Comparison of ENCODE assay signal across 31 mouse cellular contexts in genomic region chr15:100070021-100070420, GRCm38 (mm10). TPM values are rescaled to one million over a fixed set of nuclear protein-coding genes. Genes with fewer than 3 reads are reported as not detected.
A peak's percentile ranks its signal among the peaks of the same experiment; 100 is the strongest.
DNase-seq lines count a peak whose midpoint lies in the region; ATAC-seq and TF ChIP-seq lines count a peak whose summit lies in the region.
"Had no signal": no experiment of that assay in that cellular context is flagged by ENCODE, and none has a peak within 500 bp of the region (broad histone marks: within the 10 kb centered on the region; RNA-seq: fewer than 3 reads in every experiment).

No protein-coding gene starts in this region.

- peaks cover 16% of the 10 kb centered on the region for H3K4me1 ChIP-seq in lung, postnatal 0 days (ENCODE audit: insufficient read depth, low read depth, low read length)

- no peak for DNase-seq in layer of hippocampus, adult 2 months (ENCODE audit: low spot score in 2 of 2)
- no peak for DNase-seq in layer of hippocampus, adult 11-12 months (ENCODE audit: low spot score)
- no peak for DNase-seq in lung, postnatal 0 days (ENCODE audit: low spot score)
- no peak for DNase-seq in lung, postnatal 10 days
- no peak for DNase-seq in left cerebral cortex, adult 2 months (ENCODE audit: extremely low spot score in 1 of 2, low spot score in 2 of 2)
- DNase-seq: adrenal gland, postnatal 10 days; adrenal gland, postnatal 36 days; B cell, adult 2 months; cerebellum, adult 11 months; cerebellum, adult 2 months; cerebellum, adult 9-11 months; cerebellum, postnatal 25 days; embryo, embryonic 11 days; gastrocnemius, postnatal 25 days; heart, adult 18-20 months; heart, postnatal 10 days; heart, postnatal 36 days had no signal

- ATAC-seq in lung, postnatal 0 days = no peak
- no peak for ATAC-seq in erythroblast, adult 5-6 weeks (replicated peaks; ENCODE audit: low FRiP score, poor library complexity, severe bottlenecking)
- ATAC-seq: forebrain, embryonic 13.5 days; forebrain, embryonic 16.5 days; hindbrain, embryonic 16.5 days; Patski had no signal

- H3K9me3 ChIP-seq in lung, postnatal 0 days (ENCODE audit: low read length) = no peaks in the 10 kb centered on the region
- H3K9me3 ChIP-seq: embryonic facial prominence, embryonic 10.5 days; embryonic facial prominence, embryonic 13.5 days; forebrain, embryonic 10.5 days; forebrain, embryonic 13.5 days; G1E; heart, embryonic 12.5 days; heart, embryonic 15.5 days; hindbrain, embryonic 10.5 days; hindbrain, embryonic 13.5 days had no signal

- WGBS in lung, postnatal 0 days = 70% methylated on average over 8 of the region's 8 CpGs

- no peak for TF ChIP-seq EP300 in lung, postnatal 0 days (IDR thresholded peaks at IDR 0.05)

- H3K4me2 ChIP-seq in lung, postnatal 0 days (replicated peaks; ENCODE audit: low read depth, low read length) = no peak overlapping the region
- H3K4me2 ChIP-seq: embryonic facial prominence, embryonic 13.5 days; forebrain, embryonic 13.5 days; heart, embryonic 12.5 days; heart, embryonic 15.5 days; hindbrain, embryonic 13.5 days had no signal

- peak overlapping the region; percentile 52 for H3K27ac ChIP-seq in layer of hippocampus, adult 2 months
- H3K27ac ChIP-seq in lung, postnatal 0 days (ENCODE audit: low read length) = 0 out of 2 replicates have a peak overlapping the region, but pooled peaks have one; percentile 66
- peak overlapping the region; percentile 83 for H3K27ac ChIP-seq in left cerebral cortex, adult 2 months
- H3K27ac ChIP-seq: embryonic facial prominence, embryonic 10.5 days; embryonic facial prominence, embryonic 13.5 days; forebrain, embryonic 10.5 days; forebrain, embryonic 13.5 days; heart, embryonic 15.5 days; hindbrain, embryonic 10.5 days; hindbrain, embryonic 13.5 days had no signal

- TF ChIP-seq CTCF in layer of hippocampus, adult 2 months (conservative IDR thresholded peaks at IDR 0.05) = no peak
- no peak for TF ChIP-seq CTCF in lung, postnatal 0 days (IDR thresholded peaks at IDR 0.05)
- no peak; the same call in 1 of the 2 replicates for TF ChIP-seq CTCF in left cerebral cortex, adult 2 months (IDR thresholded peaks at IDR 0.05)

- no peaks in the 10 kb centered on the region for H3K36me3 ChIP-seq in lung, postnatal 0 days (ENCODE audit: insufficient read depth, low read length)
- H3K36me3 ChIP-seq: embryonic facial prominence, embryonic 10.5 days; embryonic facial prominence, embryonic 13.5 days; forebrain, embryonic 10.5 days; heart, embryonic 12.5 days; heart, embryonic 15.5 days; hindbrain, embryonic 10.5 days; hindbrain, embryonic 13.5 days had no signal

- no peaks in the 10 kb centered on the region for H3K27me3 ChIP-seq in lung, postnatal 0 days (replicated peaks; ENCODE audit: insufficient read depth, low read length)
- H3K27me3 ChIP-seq: CH12.LX; embryonic facial prominence, embryonic 13.5 days; forebrain, embryonic 13.5 days; heart, embryonic 12.5 days; heart, embryonic 15.5 days; hindbrain, embryonic 13.5 days; Patski had no signal

- H3K9ac ChIP-seq in lung, postnatal 0 days (replicated peaks; ENCODE audit: low read depth) = no peak overlapping the region
- H3K9ac ChIP-seq: embryonic facial prominence, embryonic 13.5 days; forebrain, embryonic 13.5 days; heart, embryonic 12.5 days; heart, embryonic 15.5 days; hindbrain, embryonic 13.5 days had no signal

- H3K4me3 ChIP-seq in layer of hippocampus, adult 2 months = no peak overlapping the region
- H3K4me3 ChIP-seq in lung, postnatal 0 days (ENCODE audit: low read depth, low read length) = no peak overlapping the region
- H3K4me3 ChIP-seq in left cerebral cortex, adult 2 months = no peak overlapping the region
- H3K4me3 ChIP-seq: embryonic facial prominence, embryonic 10.5 days; embryonic facial prominence, embryonic 13.5 days; forebrain, embryonic 10.5 days; forebrain, embryonic 13.5 days; heart, embryonic 12.5 days; heart, embryonic 15.5 days; hindbrain, embryonic 10.5 days; hindbrain, embryonic 13.5 days had no signal

- intact Hi-C loops in left cerebral cortex, adult 2 months (cut with DNase I) = no loop called here

RNA-seq across cellular contexts. Expression of gene Dip2b, which starts 31.6 kb away (rescaled TPM):
- 10 to 100 TPM; 47.7 to 51.3 TPM for total RNA-seq in layer of hippocampus, adult 2 months (2021)
- 6.6 and 9.0 TPM in 2 replicates for polyA plus RNA-seq in lung, postnatal 0 days (2015; fragmentation: Nextera tagmentation; extraction: Ambion mirVana)
- total RNA-seq in left cerebral cortex, adult 2 months (2021) = 10 to 100 TPM; 62.6 to 71.3 TPM
- total RNA-seq in erythroblast, adult 5-6 weeks (2015; ENCODE audit: low replicate concordance) = 4.2 and 7.7 TPM in 2 replicates
- total RNA-seq in erythroblast, adult 5-6 weeks (2017; ENCODE audit: low replicate concordance) = 2.6 and 4.2 TPM in 2 replicates

Comparison
In these comparisons a context has a peak if more than half of its experiments do, and no peak if none do; other contexts are left out.
1. RNA of gene Dip2b, which starts 31.6 kb away (total RNA-seq): 62.6 to 71.3 TPM in left cerebral cortex, adult 2 months and 47.7 to 51.3 TPM in layer of hippocampus, adult 2 months; 2.6 to 7.7 TPM in erythroblast, adult 5-6 weeks; every median in the first group is over 4 times any median in the second.
2. Peak in every context shown above with its lines, with median percentiles within 50 percentile points of each other: H3K27ac ChIP-seq.